Mouse (Mus musculus) olfactory bulb, adult 2 months (tissue): Measurements from ENCODE around the gene Vwa5b1.

Experiments
- CTCF ChIP-seq: fragments of 200-500 bp; IDR thresholded peaks from 2 replicates; pipeline ENCODE4 v1.5.1; 2012; ENCODE audit warnings: low read depth, mild to moderate bottlenecking, low read length, moderate library complexity; ENCODE audit not compliant: insufficient read depth
- POLR2A ChIP-seq: fragments of 200-500 bp; IDR thresholded peaks from 2 replicates; pipeline ENCODE4 v1.6.1; 2012; ENCODE audit warnings: mild to moderate bottlenecking, low read depth, low read length, moderate library complexity; ENCODE audit not compliant: insufficient read depth

DNA sequence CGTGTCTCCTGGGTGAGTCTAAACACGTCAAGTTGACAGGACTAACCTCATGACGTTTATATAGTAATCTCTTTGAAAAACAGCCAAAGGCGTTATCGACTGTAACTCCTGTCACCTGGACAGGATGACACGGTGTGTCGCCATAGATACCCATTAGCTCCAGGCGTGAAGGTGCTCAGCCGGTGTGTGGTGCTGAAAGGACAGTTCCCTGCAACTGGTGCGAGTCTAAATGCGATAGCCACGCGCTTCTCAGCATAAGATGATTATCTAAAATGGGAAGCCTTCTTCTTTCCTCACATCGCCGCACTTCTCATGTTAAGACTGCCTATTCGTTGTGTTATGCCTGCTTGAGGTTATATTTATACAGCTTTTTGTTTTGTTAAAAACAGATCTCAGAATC, 40.8 kb upstream of the Vwa5b1 start:
- TF ChIP-seq POLR2A (no peak), CTCF (no peak)
